Mouse (Mus musculus) frontal cortex, postnatal 36 days (tissue): ENCODE results near the gene Tnfsf9.

ENCODE experiments used
- DNase-seq, 2 experiments: peaks; one replicate each; pipeline ENCODE4 v3.0.0; 2022; ENCODE audit warnings: low spot score in 2 of 2

The Tnfsf9 gene

GRCm38 (mm10) chr17:57105181-57106034, at the start of gene Tnfsf9:
Gene Tnfsf9, plus strand, starts transcription at chr17:57105325.
- peak in 1 of 2 experiments; percentile 15 for DNase-seq

- no peak for DNase-seq
These were observed 48.9 kb upstream of the Tnfsf9 start for GRCm38 (mm10) chr17:57056246-57056645.

- peak in 1 of 2 experiments; percentile 25 for DNase-seq
These were observed 46.1 kb upstream of the Tnfsf9 start, which contains the start of gene Crb3 for GRCm38 (mm10) chr17:57058891-57059485. Gene Crb3, plus strand, starts transcription at chr17:57059105.

- DNase-seq, result peak; percentile 68
These were observed 45.6 kb upstream of the Tnfsf9 start, which contains the start of gene Slc25a23 for GRCm38 (mm10) chr17:57059486-57059977. Gene Slc25a23, minus strand, starts transcription at chr17:57059863.

DNA sequence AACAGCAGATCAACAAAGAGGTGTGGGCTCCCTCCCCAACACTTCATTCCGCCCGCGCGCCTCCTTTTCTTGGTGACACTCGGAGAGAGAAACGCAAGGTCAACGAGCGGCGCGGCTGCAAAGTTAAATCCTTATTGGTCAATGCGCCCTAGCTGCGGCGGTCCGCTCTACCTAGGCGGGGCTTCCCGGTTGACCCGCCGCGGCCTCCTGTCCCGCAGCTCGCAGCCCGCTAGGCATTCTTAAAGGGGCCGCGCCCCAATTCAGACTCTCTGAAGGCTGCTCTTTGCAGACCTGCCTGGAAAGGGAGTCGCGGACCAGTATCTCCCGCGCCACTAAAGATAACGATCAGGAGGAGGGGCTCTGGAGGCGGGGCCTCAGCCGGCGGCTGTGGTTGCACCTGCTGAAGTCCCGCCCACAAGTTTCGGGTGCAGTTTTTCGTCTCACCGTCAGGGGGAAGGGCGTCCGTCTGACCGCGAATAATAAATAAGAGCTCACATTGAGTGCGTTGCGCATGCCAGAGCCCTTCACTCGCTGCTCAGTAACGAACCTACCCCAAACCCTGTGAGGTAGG, 44.8 kb upstream of the Tnfsf9 start:
- DNase-seq, result peak; percentile 97

GRCm38 (mm10) chr17:57061069-57061468, 44.1 kb upstream of the Tnfsf9 start:
- no peak for DNase-seq

DNA sequence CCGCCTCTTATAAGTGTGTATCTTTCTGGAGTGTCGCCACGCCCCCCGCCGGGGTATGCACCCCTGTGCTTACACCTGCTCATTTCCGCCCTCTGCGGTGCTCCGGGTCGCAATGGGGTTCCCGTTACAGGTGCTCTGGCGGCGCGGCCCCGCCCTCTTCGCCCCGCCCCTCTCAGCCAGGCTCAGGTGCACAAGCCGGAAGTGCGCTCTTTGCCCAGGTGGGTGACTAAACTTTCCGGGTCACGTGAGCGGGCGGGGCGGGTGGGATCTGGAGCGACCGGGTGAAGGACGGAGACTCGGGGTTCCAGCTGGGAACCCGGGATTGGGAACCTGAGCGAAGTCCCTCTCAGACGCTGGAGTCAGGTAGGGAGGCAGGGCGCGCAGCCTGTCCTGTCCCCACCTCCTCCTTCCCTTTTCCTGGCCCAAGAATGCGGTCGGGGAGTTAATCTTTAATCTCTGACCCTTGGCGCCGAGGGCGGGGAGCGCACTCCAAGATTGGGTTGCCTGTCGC, 43.1 kb upstream of the Tnfsf9 start:
- no peak for DNase-seq

GRCm38 (mm10) chr17:57062548-57062947, 42.6 kb upstream of the Tnfsf9 start:
- no peak for DNase-seq

GRCm38 (mm10) chr17:57063031-57063430, 42.1 kb upstream of the Tnfsf9 start:
- no peak for DNase-seq

DNA sequence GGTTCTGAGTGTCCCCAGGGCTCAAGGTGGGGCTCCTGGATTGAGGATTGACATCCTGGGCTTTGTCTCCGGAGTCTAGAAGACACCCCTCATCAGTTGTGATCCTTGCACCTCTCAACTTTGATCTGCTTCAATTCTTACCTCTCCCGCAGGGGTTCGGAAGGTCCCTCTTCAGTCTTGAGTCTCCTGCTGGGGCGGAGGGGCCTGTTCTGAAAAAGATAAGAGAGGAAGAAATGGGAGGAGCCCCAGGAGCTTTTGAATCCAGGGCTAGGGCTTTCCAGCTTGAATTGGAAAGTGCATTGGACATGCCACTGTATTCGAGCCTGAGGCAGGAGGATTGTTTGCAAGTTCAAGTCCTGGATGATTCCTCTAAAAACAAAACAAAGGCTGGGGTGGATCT, 38.2 kb upstream of the Tnfsf9 start:
- no peak for DNase-seq

- no peak for DNase-seq
These were observed 34.9 kb upstream of the Tnfsf9 start for GRCm38 (mm10) chr17:57070272-57070671.

DNA sequence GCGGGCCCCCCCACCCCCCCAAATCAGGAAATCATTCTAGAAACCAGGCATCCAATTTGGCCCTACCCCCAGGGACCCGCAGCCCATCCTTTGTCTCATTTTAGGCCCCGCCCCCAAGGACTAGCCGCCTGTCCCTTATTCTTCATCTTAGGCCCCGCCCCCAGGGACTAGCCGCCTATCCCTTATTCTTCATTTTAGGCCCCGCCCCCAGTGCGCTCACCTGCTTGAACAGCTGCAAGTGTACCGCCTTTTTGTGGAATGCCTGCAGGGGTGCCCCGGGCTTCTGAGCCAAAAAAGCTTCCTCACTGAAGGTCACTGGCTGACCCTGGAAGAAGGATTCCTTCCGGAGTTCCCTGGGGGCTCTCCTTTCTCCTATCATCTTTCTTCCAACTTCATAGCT, 34.4 kb upstream of the Tnfsf9 start:
- no peak for DNase-seq

GRCm38 (mm10) chr17:57076916-57077315, 28.2 kb upstream of the Tnfsf9 start:
- no peak for DNase-seq

GRCm38 (mm10) chr17:57078336-57078735, 26.8 kb upstream of the Tnfsf9 start, which contains the start of gene Dennd1c:
Gene Dennd1c, minus strand, starts transcription at chr17:57078514.
- no peak for DNase-seq

DNA sequence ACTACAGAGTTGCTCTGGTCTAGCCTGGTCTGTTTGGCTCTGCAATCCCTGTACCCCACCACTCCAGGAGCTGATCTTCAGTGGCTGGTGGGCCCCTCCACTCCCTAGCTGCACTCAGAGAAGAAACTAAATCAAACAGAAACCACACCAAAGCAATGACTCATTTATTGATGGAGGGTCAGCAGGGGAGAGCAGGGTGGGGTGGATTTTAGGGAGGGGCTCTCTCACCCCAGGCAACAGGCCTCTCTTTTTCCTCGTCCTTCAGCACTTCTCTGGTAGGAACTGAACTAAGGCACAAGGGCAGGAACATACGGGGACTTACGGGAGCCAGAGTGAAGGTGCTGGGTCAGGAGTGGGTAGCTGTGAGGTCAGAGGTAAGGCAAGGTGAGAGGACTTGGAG, 25.2 kb upstream of the Tnfsf9 start:
- no peak for DNase-seq

GRCm38 (mm10) chr17:57081234-57081842, 23.8 kb upstream of the Tnfsf9 start:
- DNase-seq, result no peak

DNA sequence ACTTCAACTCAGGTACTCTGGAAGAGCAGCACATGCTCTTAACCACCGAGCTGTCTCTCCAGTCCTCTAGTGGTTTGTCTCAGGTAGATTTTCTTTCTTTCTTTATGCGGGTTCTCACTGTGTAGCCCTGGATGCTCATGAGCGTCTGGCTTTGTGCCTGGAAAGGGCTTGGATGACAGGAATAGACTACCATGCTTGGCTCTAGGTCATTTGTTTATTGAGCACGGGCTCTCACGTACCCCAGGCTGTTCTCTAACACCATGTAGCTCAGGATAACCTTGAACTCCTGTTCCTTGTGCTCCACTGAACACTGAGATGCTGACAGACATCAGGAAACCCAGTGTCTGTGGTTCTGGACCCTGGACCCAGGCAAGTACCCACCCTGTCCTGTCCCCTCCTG, 22.6 kb upstream of the Tnfsf9 start:
- no peak for DNase-seq

DNA sequence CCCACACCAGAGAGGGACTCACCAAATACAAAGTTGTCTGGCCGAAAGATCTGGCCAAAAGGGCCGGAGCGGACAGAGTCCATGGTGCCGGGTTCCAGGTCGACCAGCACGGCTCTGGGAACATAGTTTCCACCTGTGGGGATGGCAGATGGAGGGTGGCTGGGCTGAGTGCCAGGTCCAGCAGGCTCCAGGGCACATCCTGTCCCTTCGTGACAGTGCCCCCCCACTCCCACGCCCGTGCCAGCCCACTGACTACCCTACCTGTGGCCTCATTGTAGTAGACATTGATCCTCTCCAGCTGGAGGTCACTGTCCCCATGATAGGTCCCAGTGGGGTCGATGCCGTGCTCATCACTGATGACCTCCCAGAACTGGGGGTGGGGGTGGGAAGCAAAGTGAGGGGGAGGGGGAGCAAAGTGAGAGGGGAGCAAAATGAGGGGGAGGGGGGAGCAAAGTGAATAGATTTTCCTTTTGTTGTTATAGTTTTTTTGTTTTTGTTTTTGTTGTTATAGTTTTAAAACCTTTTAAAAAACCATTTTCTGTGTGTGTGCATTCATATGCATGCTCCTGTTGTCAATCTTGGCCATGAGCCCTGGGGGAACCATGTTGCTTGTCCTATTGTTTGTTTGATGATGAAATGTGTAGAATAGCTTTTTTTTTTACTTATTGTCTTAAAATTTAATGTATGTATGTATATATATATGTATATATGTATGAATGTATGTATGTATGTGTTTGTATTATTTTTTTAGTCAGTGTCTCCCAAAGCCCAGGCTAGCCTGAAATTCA, 19.0 kb upstream of the Tnfsf9 start:
- DNase-seq, result no peak

DNA sequence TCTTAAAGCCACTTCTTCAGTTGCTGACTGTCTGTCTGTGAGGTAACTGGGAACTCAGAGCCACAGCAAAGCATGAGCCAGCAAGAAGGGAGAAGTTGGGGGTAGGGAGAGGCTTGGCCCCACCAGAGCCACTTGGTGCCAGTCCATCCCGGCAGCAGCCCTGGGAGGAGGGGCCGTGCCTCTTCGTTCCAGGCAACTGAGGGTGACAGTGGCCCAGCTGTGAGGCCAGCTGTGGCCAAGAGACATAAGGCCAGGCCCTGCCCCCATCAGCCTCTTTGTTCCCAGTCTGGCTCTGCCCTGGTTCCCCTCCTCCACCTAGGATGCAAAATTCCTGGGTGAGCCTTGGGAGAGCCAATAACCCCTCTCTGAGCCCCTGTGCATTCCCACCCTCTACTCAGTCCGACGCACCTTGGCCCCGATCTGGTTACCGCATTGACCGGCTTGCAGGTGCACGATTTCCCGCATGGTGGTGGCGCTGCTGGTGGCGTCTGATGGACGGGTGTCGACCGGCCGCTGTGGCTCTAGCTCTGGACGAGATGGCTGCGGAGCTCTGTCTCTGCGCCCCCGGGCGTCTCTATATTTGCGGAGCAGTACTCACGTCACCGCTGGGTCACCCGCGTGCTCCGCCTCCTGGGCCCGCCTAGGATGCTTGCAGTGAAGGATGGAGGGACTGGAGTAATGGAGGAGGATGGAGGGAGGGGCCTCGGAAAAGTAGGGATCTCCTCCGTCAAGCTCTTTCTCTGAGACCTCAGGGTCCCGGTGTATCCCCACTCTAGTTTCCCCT, 17.9 kb upstream of the Tnfsf9 start, which contains the start of gene Tubb4a:
Gene Tubb4a (minus strand): TSS at position 734 of the 784 bp plus-strand sequence.
- peak; percentile 87 to 90 for DNase-seq

- DNase-seq, result no peak
These were observed 10.9 kb upstream of the Tnfsf9 start for GRCm38 (mm10) chr17:57094222-57094621.
